Mouse (Mus musculus): ENCODE results near the gene Gm13023. TPM values are rescaled to one million over a fixed set of nuclear protein-coding genes. Genes with fewer than 3 reads are reported as not detected.
"Not testable (repeated sequence)": the region's sequence is repeated elsewhere in the genome, so short reads cannot be mapped to it uniquely, and the experiment has no call there.

Gene Gm13023
- total RNA-seq (2021), result not detected
- long read RNA-seq, experiment 1, result 0 reads
- long read RNA-seq, experiment 2, result 0 reads

- not testable (repeated sequence) for DNase-seq (ENCODE audit: low spot score in 2 of 2)
Observed at GRCm38 (mm10) chr4:143789052-143789451, at the start of gene Gm13023. Gm13023 (plus strand) TSS chr4:143789352.

DNA sequence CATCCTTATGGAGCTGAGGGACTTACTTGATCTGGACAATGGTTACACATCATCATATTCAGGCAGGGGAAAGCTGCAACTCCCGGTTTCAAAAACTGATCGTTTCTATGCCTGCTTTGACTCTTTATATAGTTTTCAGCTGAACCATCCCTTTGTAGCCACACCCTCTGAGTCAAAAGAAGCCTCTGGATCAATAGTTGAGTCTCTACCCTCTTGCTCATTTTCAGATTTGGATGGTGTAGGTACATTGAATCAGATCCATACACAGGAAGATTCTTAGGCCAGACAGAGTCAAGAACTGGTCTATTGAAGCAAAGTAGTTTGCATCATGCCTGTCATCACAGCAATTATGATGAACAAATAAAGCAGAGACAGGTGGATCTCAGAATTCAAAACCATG lies 26.8 kb downstream of the Gm13023 start, which contains the start of gene Gm13084:
Gene Gm13084, minus strand, starts transcription at position 101 of the 400 bp plus-strand sequence.
- DNase-seq (ENCODE audit: low spot score in 2 of 2), result no peak

Other genes with a start within 250 kb of the Gm13023 start
- not detected for gene BC080695, start 237.7 kb upstream of the Gm13023 start, total RNA-seq (2021)
- not detected for gene Gm13057, start 237.6 kb upstream of the Gm13023 start, total RNA-seq (2021)
- not detected for gene Gm13083, start 174.3 kb upstream of the Gm13023 start, total RNA-seq (2021)
- not detected for gene Gm13088, start 132.1 kb upstream of the Gm13023 start, total RNA-seq (2021)
- not detected for gene Gm13089, start 86.6 kb upstream of the Gm13023 start, total RNA-seq (2021)
- not detected for gene Gm13078, start 69.9 kb upstream of the Gm13023 start, total RNA-seq (2021)
- not detected for gene Gm13084, start 26.7 kb downstream of the Gm13023 start, total RNA-seq (2021)
- gene Gm13103, start 57.1 kb downstream of the Gm13023 start, total RNA-seq (2021), result not detected
- not detected for gene Pramef6, start 111.0 kb downstream of the Gm13023 start, total RNA-seq (2021)
- gene Pramef25, start 161.7 kb downstream of the Gm13023 start, total RNA-seq (2021), result not detected
- gene Gm13101, start 177.6 kb downstream of the Gm13023 start, total RNA-seq (2021), result not detected
- not detected for gene Pramef17, start 205.0 kb downstream of the Gm13023 start, total RNA-seq (2021)

Data from layer of hippocampus, postnatal 14 days (tissue).